Mouse (Mus musculus) embryonic facial prominence, embryonic 14.5 days (tissue): Measurements from ENCODE around the gene Kpna3. TPM values are rescaled to one million over a fixed set of nuclear protein-coding genes. Genes with fewer than 3 reads are reported as not detected.

Source experiments
- ATAC-seq: fragments of 200-750 bp; cut with Nextera tagmentation; 2 replicates; pipeline ENCODE4 v1.8.0; 2017; ENCODE audit warnings: low read depth, moderate number of reproducible peaks, moderate TSS enrichment
- DNase-seq: peaks from one replicate; pipeline ENCODE4 v3.0.0-alpha.2; 2015; ENCODE audit warnings: low spot score
- H3K27ac ChIP-seq: fragments of 300-500 bp; sonication (generic); replicated peaks from 2 replicates; pipeline ENCODE4 v1.5.1; 2014; ENCODE audit warnings: low read depth, mild to moderate bottlenecking, low read length, moderate library complexity
- H3K27me3 ChIP-seq: fragments of 300-500 bp; sonication (generic); replicated peaks from 2 replicates; pipeline ENCODE4 v1.6.1; 2014; ENCODE audit warnings: low read length; ENCODE audit not compliant: control insufficient read depth, insufficient read depth
- H3K36me3 ChIP-seq: fragments of 300-500 bp; sonication (generic); 2 replicates; pipeline ENCODE4 v1.6.1; 2014; ENCODE audit warnings: low read length, mixed read lengths; ENCODE audit not compliant: control insufficient read depth, insufficient read depth
- H3K4me1 ChIP-seq: fragments of 300-500 bp; sonication (generic); 2 replicates; pipeline ENCODE4 v1.6.1; 2014; ENCODE audit warnings: antibody characterized with exemption, low read length; ENCODE audit not compliant: control insufficient read depth, insufficient read depth
- H3K4me2 ChIP-seq: fragments of 300-500 bp; sonication (generic); 2 replicates; pipeline ENCODE4 v1.6.1; 2014; ENCODE audit warnings: low read depth, mild to moderate bottlenecking, low read length, moderate library complexity, mixed read lengths
- H3K4me3 ChIP-seq: fragments of 300-500 bp; sonication (generic); 2 replicates; pipeline ENCODE4 v1.5.1; 2014; ENCODE audit warnings: low read depth, mild to moderate bottlenecking, low read length
- H3K9ac ChIP-seq: fragments of 300-500 bp; sonication (generic); 2 replicates; pipeline ENCODE4 v1.6.1; 2014; ENCODE audit warnings: low read depth, mild to moderate bottlenecking, low read length, moderate library complexity, mixed read lengths
- H3K9me3 ChIP-seq: fragments of 300-500 bp; sonication (generic); 2 replicates; pipeline ENCODE4 v1.6.1; 2016; ENCODE audit warnings: low read length; ENCODE audit not compliant: control insufficient read depth
- WGBS: fragments of 180-500 bp; shearing (Covaris S2); extraction: QIAGEN DNeasy Blood & Tissue Kit; methylation state at CpG from one replicate; pipeline ENCODE4 v1.1.7; 2014; 5-methylcytosine and 5-hydroxymethylcytosine counted together
- polyA plus RNA-seq: library from polyadenylated mRNA; unstranded; fragments of >200 nt; fragmentation: Nextera tagmentation; extraction: Ambion mirVana; gene quantifications from 2 replicates; pipeline ENCODE4 v1.2.1, GENCODE M21; 2014

The Kpna3 gene
- polyA plus RNA-seq: 59.1 and 59.8 TPM in 2 replicates

- no peaks in the 10 kb centered on the region for H3K9me3 ChIP-seq
- ATAC-seq: peak; percentile 98
- 0 out of 2 replicates have a peak, but pooled peaks cover 3% of the 10 kb centered on the region for H3K4me1 ChIP-seq
- no peaks in the 10 kb centered on the region for H3K27me3 ChIP-seq
- H3K36me3 ChIP-seq: no peaks in the 10 kb centered on the region
- WGBS: 1% methylated on average over 26 of the region's 85 CpGs
- DNase-seq: peak; percentile 99
- peak within 1 kb of the TSS; percentile 94 for H3K9ac ChIP-seq
- peak within 1 kb of the TSS; percentile 97 for H3K27ac ChIP-seq
- peak within 1 kb of the TSS; percentile 72 for H3K4me2 ChIP-seq
- H3K4me3 ChIP-seq: peak within 1 kb of the TSS; percentile 92
Observed at GRCm38 (mm10) chr14:61439661-61440559, at the start of gene Kpna3. Gene Kpna3, minus strand, starts transcription at chr14:61439874.

DNA sequence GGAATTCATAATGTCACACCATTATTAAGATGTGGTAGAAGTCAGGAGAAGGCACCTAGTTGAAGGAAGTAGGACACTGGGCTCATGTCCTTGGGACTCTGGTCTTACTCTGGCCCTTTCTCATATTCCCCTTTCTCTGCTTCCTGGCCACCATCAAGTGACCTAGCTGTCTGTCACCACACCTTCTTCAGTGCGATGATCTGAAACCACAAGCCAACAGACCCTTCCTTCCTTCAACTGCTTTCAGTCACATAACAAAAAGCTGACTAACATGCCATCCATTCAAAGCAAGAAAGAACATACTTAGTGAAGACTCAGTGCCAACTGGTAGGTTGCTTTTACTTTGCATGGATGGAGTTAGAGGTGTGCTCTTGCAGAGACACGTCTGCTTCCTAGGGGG is 20.7 kb upstream of the Kpna3 start:
- H3K9me3 ChIP-seq: no peaks in the 10 kb centered on the region
- ATAC-seq (no peak), DNase-seq (no peak)
- no peak overlapping the region for H3K27ac ChIP-seq
- no peaks in the 10 kb centered on the region for H3K27me3 ChIP-seq
- no peak overlapping the region for H3K4me2 ChIP-seq
- no peak overlapping the region for H3K9ac ChIP-seq
- no peaks in the 10 kb centered on the region for H3K36me3 ChIP-seq
- H3K4me3 ChIP-seq: no peak overlapping the region
- no peaks in the 10 kb centered on the region for H3K4me1 ChIP-seq
- WGBS: 67% methylated on average over 2 of the region's 2 CpGs

- Histone ChIP-seq H3K9ac (no peak overlapping the region), H3K27ac (no peak overlapping the region), H3K4me2 (no peak overlapping the region), H3K9me3 (no peaks in the 10 kb centered on the region), H3K36me3 (no peaks in the 10 kb centered on the region), H3K4me3 (no peak overlapping the region), H3K4me1 (no peaks in the 10 kb centered on the region), H3K27me3 (no peaks in the 10 kb centered on the region)
- 31% methylated on average over 6 of the region's 6 CpGs for WGBS
- ATAC-seq (0 out of 2 replicates have a peak, but pooled peaks have one; percentile 57), DNase-seq (peak; percentile 23)
Observed at GRCm38 (mm10) chr14:61457468-61457867, 17.8 kb upstream of the Kpna3 start.

DNA sequence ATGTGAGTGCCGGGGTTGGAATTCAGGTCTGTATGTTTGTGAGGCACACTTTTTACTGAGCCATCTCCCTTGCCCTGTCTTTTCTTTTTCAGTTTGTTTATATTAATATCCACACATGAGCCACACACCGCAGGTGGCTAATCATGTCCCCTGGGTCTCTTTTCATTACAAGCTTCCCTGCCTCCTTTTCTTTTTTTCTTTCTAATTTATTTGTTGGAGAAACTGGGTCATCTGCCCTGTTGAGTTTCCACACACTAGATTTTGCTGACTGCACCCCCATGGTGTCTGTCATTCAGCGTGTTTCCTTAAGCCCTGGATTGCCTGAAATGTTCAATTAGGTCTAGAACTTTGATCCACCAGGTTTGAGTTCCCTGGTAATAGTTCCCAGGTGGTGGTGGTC is 15.9 kb upstream of the Kpna3 start:
- Histone ChIP-seq H3K9ac (no peak overlapping the region), H3K27ac (no peak overlapping the region), H3K27me3 (no peaks in the 10 kb centered on the region), H3K4me3 (no peak overlapping the region), H3K4me2 (no peak overlapping the region), H3K9me3 (no peaks in the 10 kb centered on the region), H3K36me3 (no peaks in the 10 kb centered on the region), H3K4me1 (no peaks in the 10 kb centered on the region)
- no peak for ATAC-seq
- 48% methylated on average over 3 of the region's 3 CpGs for WGBS
- no peak for DNase-seq

DNA sequence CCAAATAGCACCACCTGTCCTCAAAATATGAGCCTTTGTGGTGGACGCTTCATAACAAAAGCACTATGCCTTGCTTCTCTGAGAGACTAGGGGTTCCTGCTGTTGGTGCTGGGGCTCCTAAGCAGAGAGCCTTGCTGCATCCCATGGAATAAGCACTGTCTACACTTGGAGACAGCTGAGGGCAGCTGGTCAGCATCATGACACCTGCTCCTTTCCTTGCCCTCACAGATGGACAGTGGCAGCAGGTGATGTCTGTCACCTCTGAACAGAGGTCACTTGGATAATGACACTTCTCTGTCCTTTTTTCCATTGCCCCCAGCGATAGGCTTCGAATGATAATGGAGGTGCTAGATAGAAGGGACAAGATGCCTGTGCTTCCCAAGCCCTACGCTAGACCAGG is 13.4 kb upstream of the Kpna3 start:
- Histone ChIP-seq H3K9ac (no peak overlapping the region), H3K27me3 (no peaks in the 10 kb centered on the region), H3K4me1 (no peaks in the 10 kb centered on the region), H3K4me2 (no peak overlapping the region), H3K9me3 (no peaks in the 10 kb centered on the region), H3K4me3 (no peak overlapping the region), H3K27ac (no peak overlapping the region), H3K36me3 (no peaks in the 10 kb centered on the region)
- WGBS: 77% methylated on average over 4 of the region's 4 CpGs
- DNase-seq (no peak), ATAC-seq (no peak)

DNA sequence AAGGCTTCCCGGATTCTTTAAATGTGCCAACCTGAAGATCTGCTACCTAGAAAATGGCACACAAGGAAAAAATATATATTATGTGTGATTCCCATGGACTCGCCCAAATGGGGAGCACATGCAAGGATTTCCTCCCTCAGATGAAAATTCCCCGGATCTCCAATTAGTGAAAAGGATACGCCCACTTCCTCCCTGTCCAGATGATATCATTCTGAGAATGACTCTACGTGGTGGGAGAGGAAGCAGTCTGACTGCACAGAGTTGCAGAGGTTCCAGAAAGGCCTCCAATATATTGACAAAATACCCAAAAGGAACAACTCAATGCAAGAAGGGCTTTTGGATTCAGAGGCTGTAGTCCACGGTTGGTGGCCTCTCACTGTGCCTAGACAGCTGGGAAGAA is 12.8 kb upstream of the Kpna3 start:
- Histone ChIP-seq H3K27ac (no peak overlapping the region), H3K4me3 (no peak overlapping the region), H3K4me1 (no peaks in the 10 kb centered on the region), H3K27me3 (no peaks in the 10 kb centered on the region), H3K4me2 (no peak overlapping the region), H3K9me3 (no peaks in the 10 kb centered on the region), H3K36me3 (no peaks in the 10 kb centered on the region), H3K9ac (no peak overlapping the region)
- DNase-seq: no peak
- WGBS: 44% methylated on average over 6 of the region's 6 CpGs
- ATAC-seq: no peak

- Histone ChIP-seq H3K4me2 (no peak overlapping the region), H3K36me3 (no peaks in the 10 kb centered on the region), H3K9me3 (no peaks in the 10 kb centered on the region), H3K9ac (no peak overlapping the region), H3K4me1 (no peaks in the 10 kb centered on the region), H3K27me3 (no peaks in the 10 kb centered on the region), H3K27ac (no peak overlapping the region), H3K4me3 (no peak overlapping the region)
- DNase-seq (no peak), ATAC-seq (no peak)
- WGBS: 80% methylated on average over 6 of the region's 6 CpGs
Observed at GRCm38 (mm10) chr14:61447775-61448174, 8.1 kb upstream of the Kpna3 start.

GRCm38 (mm10) chr14:61439141-61439660 is 473 bp downstream of the Kpna3 start:
- Histone ChIP-seq H3K4me3 (peak overlapping the region; percentile 92), H3K27me3 (no peaks in the 10 kb centered on the region), H3K4me1 (0 out of 2 replicates have a peak, but pooled peaks cover 3% of the 10 kb centered on the region), H3K27ac (peak overlapping the region; percentile 97), H3K4me2 (peak overlapping the region; percentile 72), H3K9ac (peak overlapping the region; percentile 94), H3K36me3 (no peaks in the 10 kb centered on the region), H3K9me3 (no peaks in the 10 kb centered on the region)
- WGBS: 0% methylated on average over 9 of the region's 62 CpGs
- DNase-seq (peak; percentile 62), ATAC-seq (peak; percentile 62)
